Mouse (Mus musculus): ENCODE measurements around the gene Mapk3. TPM values are rescaled to one million over a fixed set of nuclear protein-coding genes. Genes with fewer than 3 reads are reported as not detected.
A peak's percentile ranks its signal among the peaks of the same experiment; 100 is the strongest.

The Mapk3 gene
- polyA plus RNA-seq, 1 experiment from 2014 or later, result 63.8 TPM

- Histone ChIP-seq H3K27me3 (ENCODE audit: insufficient read depth, poor library complexity, severe bottlenecking) (no peaks in the 10 kb centered on the region), H3K27ac (no peak overlapping the region), H3K4me1 (replicated peaks) (peaks cover 59% of the 10 kb centered on the region), H3K4me3 (peak overlapping the region; percentile 98; the same call in 1 of the 2 replicates), H3K9me3 (no peaks in the 10 kb centered on the region), H3K36me3 (peaks cover 67% of the 10 kb centered on the region)
- no peak for DNase-seq (ENCODE audit: low spot score)
- WGBS, result 71% methylated on average over 4 of the region's 4 CpGs
Measured at GRCm38 (mm10) chr7:126793456-126794270, 34.3 kb downstream of the Mapk3 start.

GRCm38 (mm10) chr7:126794271-126794605, 34.8 kb downstream of the Mapk3 start:
- WGBS, result 81% methylated on average over 4 of the region's 4 CpGs
- Histone ChIP-seq H3K4me3 (no peak overlapping the region), H3K9me3 (no peaks in the 10 kb centered on the region), H3K4me1 (replicated peaks) (peaks cover 59% of the 10 kb centered on the region), H3K36me3 (peaks cover 61% of the 10 kb centered on the region), H3K27ac (no peak overlapping the region), H3K27me3 (ENCODE audit: insufficient read depth, poor library complexity, severe bottlenecking) (no peaks in the 10 kb centered on the region)
- no peak for DNase-seq (ENCODE audit: low spot score)

DNA sequence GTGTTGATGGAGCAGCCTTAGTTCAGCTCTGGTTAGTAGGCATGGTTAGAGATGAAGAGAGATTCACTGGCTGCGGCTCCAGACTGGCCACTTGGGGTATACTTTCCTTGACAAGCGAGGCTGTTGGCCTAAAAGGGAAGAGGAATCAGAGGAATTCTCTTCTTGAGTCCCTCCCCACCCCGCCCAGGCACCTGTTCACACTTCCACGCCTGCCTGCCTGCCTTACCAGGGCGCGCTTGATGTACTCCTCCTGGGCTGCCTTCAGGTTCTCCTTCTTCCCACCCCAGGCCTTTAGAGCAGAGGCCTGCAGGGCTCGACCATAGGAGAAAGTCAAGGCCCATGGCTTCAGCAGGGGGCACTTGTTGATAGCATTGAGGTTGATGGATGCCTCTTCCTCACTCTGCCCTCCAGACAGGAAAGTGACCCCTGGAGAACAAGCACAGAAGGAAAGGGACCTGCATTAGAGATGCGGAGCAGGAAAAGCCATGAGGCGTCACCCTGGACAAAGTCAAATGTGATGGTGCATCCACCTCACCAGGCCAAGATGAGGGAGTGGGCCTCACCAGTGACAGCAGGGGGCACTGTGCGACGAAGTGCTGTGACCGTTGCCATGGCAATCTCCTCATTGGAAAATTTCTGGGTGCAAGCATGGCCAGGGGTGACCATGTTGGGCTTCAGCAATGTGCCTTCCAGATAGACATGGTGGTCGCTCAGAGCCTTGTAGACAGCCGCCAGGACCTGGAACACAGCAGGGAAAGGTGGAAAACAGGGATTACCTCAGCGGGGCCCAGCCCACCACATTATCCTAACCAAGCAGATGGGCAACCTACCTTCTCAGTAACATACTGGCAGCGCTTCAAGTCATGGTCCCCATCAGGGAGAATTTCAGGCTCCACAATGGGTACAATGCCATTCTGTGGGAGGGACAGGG, 36.3 kb downstream of the Mapk3 start:
- Histone ChIP-seq H3K27ac (no peak overlapping the region), H3K9me3 (no peaks in the 10 kb centered on the region), H3K4me3 (peak overlapping the region; percentile 84), H3K36me3 (peaks cover 52% of the 10 kb centered on the region), H3K4me1 (replicated peaks) (peaks cover 65% of the 10 kb centered on the region), H3K27me3 (ENCODE audit: insufficient read depth, poor library complexity, severe bottlenecking) (no peaks in the 10 kb centered on the region)
- whole genome bisulfite sequencing, result 84% methylated on average over 16 of the region's 16 CpGs
- no peak for DNase-seq (ENCODE audit: low spot score)

GRCm38 (mm10) chr7:126796350-126796932, 37.0 kb downstream of the Mapk3 start:
- Histone ChIP-seq H3K27ac (0 out of 2 replicates have a peak overlapping the region, but pooled peaks have one; percentile 12), H3K4me3 (peak overlapping the region; percentile 84), H3K9me3 (no peaks in the 10 kb centered on the region), H3K4me1 (replicated peaks) (peaks cover 62% of the 10 kb centered on the region), H3K36me3 (peaks cover 54% of the 10 kb centered on the region), H3K27me3 (ENCODE audit: insufficient read depth, poor library complexity, severe bottlenecking) (no peaks in the 10 kb centered on the region)
- WGBS, result 83% methylated on average over 8 of the region's 8 CpGs
- DNase-seq (ENCODE audit: low spot score), result peak; percentile 38

DNA sequence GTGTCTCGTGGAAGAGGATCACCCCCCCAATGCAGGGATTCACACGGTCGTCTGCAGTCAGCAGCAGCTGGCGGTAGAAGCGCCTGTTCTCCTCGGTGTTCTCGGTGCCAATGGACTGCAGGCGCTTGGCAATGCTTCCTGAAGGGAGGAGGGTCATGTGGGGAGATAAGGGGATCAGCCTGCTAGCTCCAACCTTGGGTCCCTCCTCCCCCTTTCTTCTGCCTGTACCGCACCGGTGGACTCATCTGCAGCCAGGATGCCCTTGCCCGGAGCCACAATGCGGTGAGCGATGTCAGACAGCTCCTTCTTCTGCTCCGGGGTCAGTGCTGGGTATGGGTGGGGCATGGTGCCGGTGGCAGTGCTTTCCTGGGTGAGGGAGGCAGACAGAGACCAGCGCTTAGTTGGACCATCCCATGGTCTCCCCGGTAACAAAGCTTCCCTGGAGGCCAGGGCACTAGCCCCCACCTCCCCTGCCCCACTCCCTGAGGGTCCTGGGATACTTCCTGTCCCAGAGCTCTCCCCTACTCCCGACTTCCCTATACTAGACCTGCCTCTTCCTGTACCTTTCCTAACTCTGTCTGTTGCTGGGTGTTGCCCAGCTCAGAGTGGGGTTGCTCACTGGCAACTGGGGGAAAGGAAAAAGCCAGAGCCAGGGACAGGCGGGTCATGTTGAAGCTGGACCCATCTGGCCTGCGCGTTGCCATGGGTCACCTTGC, 38.2 kb downstream of the Mapk3 start, which contains the start of gene Fam57b:
TSS of gene Fam57b (plus strand) at position 258 of the 716 bp plus-strand sequence.
- WGBS, result 35% methylated on average over 21 of the region's 21 CpGs
- no peaks in the 10 kb centered on the region for H3K9me3 ChIP-seq
- DNase-seq (ENCODE audit: low spot score), result peak; percentile 25
- no peaks in the 10 kb centered on the region for H3K27me3 ChIP-seq (ENCODE audit: insufficient read depth, poor library complexity, severe bottlenecking)
- peak within 1 kb of the TSS; percentile 84 for H3K4me3 ChIP-seq
- H3K36me3 ChIP-seq, result peaks cover 64% of the 10 kb centered on the region
- H3K4me1 ChIP-seq (replicated peaks), result peaks cover 61% of the 10 kb centered on the region
- H3K27ac ChIP-seq, result peak within 1 kb of the TSS; percentile 96

GRCm38 (mm10) chr7:126798127-126799049, 39.0 kb downstream of the Mapk3 start:
- Histone ChIP-seq H3K4me1 (replicated peaks) (peaks cover 54% of the 10 kb centered on the region), H3K27me3 (ENCODE audit: insufficient read depth, poor library complexity, severe bottlenecking) (no peaks in the 10 kb centered on the region), H3K36me3 (peaks cover 72% of the 10 kb centered on the region), H3K27ac (peak overlapping the region; percentile 96), H3K4me3 (peak overlapping the region; percentile 84), H3K9me3 (no peaks in the 10 kb centered on the region)
- under 1% methylated on average over 40 of the region's 40 CpGs for WGBS
- DNase-seq (ENCODE audit: low spot score), result no peak

GRCm38 (mm10) chr7:126799050-126799467, 39.7 kb downstream of the Mapk3 start:
- peaks cover 50% of the 10 kb centered on the region for H3K4me1 ChIP-seq (replicated peaks)

GRCm38 (mm10) chr7:126799468-126800268, 40.3 kb downstream of the Mapk3 start:
- Histone ChIP-seq H3K36me3 (peaks cover 74% of the 10 kb centered on the region), H3K27ac (peak overlapping the region; percentile 96), H3K9me3 (no peaks in the 10 kb centered on the region), H3K4me3 (peak overlapping the region; percentile 84), H3K27me3 (ENCODE audit: insufficient read depth, poor library complexity, severe bottlenecking) (no peaks in the 10 kb centered on the region), H3K4me1 (replicated peaks) (peaks cover 50% of the 10 kb centered on the region)
- DNase-seq (ENCODE audit: low spot score), result no peak
- under 1% methylated on average over 38 of the region's 38 CpGs for WGBS

More at GRCm38 (mm10) chr7:126799050-126799467, 39.7 kb downstream of the Mapk3 start:
- Histone ChIP-seq H3K27me3 (ENCODE audit: insufficient read depth, poor library complexity, severe bottlenecking) (no peaks in the 10 kb centered on the region), H3K27ac (peak overlapping the region; percentile 96), H3K4me3 (peak overlapping the region; percentile 84), H3K9me3 (no peaks in the 10 kb centered on the region), H3K36me3 (peaks cover 74% of the 10 kb centered on the region)
- DNase-seq (ENCODE audit: low spot score), result peak; percentile 99
- WGBS, result under 1% methylated on average over 36 of the region's 36 CpGs

GRCm38 (mm10) chr7:126800269-126801056, 41.1 kb downstream of the Mapk3 start:
- no peak for DNase-seq (ENCODE audit: low spot score)
- 50% methylated on average over 5 of the region's 5 CpGs for WGBS
- H3K36me3 ChIP-seq, result peaks cover 74% of the 10 kb centered on the region

GRCm38 (mm10) chr7:126801057-126801422, 41.6 kb downstream of the Mapk3 start:
- no peaks in the 10 kb centered on the region for H3K9me3 ChIP-seq
- peak overlapping the region; percentile 96 for H3K27ac ChIP-seq
- H3K4me1 ChIP-seq (replicated peaks), result peaks cover 43% of the 10 kb centered on the region
- H3K36me3 ChIP-seq, result peaks cover 72% of the 10 kb centered on the region
- H3K4me3 ChIP-seq, result peak overlapping the region; percentile 84; the same call in 1 of the 2 replicates
- DNase-seq (ENCODE audit: low spot score), result no peak
- no peaks in the 10 kb centered on the region for H3K27me3 ChIP-seq (ENCODE audit: insufficient read depth, poor library complexity, severe bottlenecking)
- 94% methylated on average over 16 of the region's 16 CpGs for WGBS

More at GRCm38 (mm10) chr7:126800269-126801056, 41.1 kb downstream of the Mapk3 start:
- peak overlapping the region; percentile 96 for H3K27ac ChIP-seq
- no peaks in the 10 kb centered on the region for H3K9me3 ChIP-seq
- no peaks in the 10 kb centered on the region for H3K27me3 ChIP-seq (ENCODE audit: insufficient read depth, poor library complexity, severe bottlenecking)
- H3K4me3 ChIP-seq, result peak overlapping the region; percentile 84
- H3K4me1 ChIP-seq (replicated peaks), result peaks cover 48% of the 10 kb centered on the region
